Mouse (Mus musculus) thymus, postnatal 36 days (tissue): Measurements from ENCODE around the gene Trpd52l3.
"Not testable (repeated sequence)": the region's sequence is repeated elsewhere in the genome, so short reads cannot be mapped to it uniquely, and the experiment has no call there.

Source experiments
- DNase-seq, 2 experiments: peaks; one replicate each; pipeline ENCODE4 v3.0.0; 2022; ENCODE audit warnings: mixed read lengths in 2 of 2

Gene Trpd52l3

GRCm38 (mm10) chr19:30003621-30004020 lies at the start of gene Trpd52l3:
Trpd52l3 (plus strand) TSS chr19:30003790.
- no peak for DNase-seq

DNA sequence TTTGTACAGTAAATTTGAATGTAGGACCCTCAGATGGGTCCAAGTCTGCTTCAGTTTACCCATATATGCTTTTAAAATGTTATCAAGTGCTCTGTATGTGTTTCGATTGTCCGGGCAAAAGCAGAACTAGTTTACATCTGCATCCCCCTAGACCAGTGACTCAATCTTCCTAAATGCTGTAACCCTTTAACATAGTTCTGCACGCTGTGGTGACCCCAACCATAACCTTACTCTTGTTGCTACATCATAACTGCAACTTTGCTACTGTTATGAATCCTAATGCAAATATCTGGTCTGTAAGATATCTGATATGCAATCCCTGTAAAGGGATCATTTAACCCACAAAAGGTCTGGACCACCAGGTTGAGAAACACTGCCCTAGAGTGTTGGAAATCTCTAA lies 49.8 kb upstream of the Trpd52l3 start:
- no peak for DNase-seq

GRCm38 (mm10) chr19:29955454-29955853 lies 48.1 kb upstream of the Trpd52l3 start:
- no peak for DNase-seq

DNA sequence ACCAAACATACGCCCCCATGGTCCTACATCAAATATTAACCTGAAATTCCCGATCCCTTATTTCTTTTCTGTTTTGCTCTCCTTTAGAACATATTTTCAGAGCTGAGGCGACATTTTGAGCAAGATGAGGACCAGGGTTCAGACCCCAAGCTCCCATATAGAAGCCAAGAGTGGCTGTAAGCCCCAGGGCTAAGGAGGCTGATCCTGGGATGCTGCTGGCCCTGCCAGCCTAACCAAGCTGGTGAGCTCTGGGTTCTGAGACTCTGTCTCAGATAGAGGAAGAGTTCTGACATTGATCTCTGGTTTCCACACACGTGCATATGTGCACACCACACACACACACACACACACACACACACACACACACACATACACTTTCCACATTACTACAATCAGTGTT lies 42.7 kb upstream of the Trpd52l3 start:
- no peak for DNase-seq

GRCm38 (mm10) chr19:29961842-29962241 lies 41.7 kb upstream of the Trpd52l3 start:
- DNase-seq = no peak

- no peak for DNase-seq
Observed at GRCm38 (mm10) chr19:29963598-29964092, 39.9 kb upstream of the Trpd52l3 start.

DNA sequence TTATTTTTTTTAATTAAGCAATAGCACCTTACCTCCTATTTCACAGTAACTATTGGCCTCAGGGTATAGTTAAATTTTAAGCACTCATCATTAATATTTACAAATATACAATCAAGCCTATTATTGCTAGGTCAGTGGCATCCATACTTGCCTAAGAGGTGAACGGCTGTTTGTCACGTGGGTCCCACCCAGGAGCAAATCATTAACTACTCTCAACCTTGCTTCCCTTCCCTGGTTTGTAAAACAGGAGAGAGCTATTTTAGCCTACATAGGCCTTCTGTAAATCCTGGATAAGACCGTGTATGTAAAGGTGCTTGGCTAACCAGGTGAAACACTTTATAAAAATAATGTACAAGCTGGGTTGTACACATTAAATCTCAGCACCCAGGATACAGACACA lies 35.6 kb upstream of the Trpd52l3 start:
- no peak for DNase-seq

GRCm38 (mm10) chr19:29973396-29973795 lies 30.2 kb upstream of the Trpd52l3 start:
- DNase-seq = no peak

- DNase-seq = no peak
Observed at GRCm38 (mm10) chr19:29978847-29979246, 24.7 kb upstream of the Trpd52l3 start.

DNA sequence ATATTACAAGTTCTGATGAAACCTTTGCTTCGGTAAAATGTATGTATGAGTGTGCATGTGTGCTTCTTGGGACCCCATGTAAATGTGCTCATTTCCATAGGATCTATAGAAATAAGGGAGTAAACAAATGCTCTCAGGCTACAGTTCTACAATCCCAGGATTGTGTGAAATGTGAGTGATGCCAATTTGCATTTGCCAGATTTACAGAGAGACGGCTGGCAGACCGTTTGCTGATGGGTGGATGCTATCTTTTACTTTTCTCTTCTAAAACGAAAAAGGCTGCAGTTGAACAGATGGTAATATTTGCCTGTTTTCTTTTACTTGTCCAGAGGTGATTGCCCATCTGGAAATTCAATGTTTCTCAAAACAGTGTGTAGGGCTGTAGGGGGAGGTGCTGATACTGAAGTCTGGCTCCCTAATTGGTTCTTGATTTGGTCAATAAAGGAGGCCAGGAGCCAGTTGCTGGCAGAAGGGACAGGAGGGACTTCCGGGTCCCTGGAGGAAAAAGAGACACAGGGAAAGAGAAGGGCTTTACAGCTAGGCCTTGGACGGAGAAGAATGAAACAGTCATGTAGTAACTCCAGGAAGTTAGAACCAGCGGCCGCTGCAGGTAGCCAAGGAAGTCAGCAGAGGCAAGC lies 24.0 kb upstream of the Trpd52l3 start:
- DNase-seq = no peak

DNA sequence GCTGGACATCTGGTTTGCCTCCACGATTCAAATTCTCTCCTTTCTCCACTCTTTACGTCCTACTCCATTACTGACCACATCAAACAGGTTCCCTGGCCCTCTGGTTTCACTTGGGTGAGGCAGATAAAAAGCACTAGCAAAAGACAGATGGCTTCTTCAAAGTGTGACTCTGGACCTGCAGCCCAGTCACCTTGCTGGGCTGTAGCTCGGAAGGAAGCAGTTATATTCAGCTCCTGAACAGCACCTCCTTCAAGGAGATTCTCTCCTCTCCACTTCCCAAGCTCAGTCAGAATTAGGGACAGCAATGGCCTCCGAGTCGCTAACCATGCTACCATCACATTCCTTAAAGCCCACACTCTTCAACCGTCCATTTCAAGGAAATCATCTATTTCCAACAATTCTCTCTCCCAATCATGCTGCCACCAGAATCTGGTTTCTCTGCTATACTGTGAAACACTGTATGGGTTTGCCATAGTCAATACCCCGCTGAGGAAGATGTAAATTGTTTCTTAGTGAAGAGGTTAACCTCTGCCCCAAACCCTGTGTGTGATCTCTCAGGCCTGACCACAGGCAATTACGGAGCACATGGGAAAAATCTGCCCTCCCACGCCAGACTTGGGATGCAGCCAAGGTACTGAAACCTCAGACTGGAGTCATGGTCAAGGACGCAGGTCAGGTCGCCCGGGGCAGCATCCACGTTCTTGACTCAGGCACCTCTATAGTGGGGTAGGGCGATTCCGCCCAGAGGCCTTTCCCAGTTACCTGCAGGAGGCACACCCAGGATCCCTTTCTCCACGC lies 19.2 kb upstream of the Trpd52l3 start:
- DNase-seq = no peak

DNA sequence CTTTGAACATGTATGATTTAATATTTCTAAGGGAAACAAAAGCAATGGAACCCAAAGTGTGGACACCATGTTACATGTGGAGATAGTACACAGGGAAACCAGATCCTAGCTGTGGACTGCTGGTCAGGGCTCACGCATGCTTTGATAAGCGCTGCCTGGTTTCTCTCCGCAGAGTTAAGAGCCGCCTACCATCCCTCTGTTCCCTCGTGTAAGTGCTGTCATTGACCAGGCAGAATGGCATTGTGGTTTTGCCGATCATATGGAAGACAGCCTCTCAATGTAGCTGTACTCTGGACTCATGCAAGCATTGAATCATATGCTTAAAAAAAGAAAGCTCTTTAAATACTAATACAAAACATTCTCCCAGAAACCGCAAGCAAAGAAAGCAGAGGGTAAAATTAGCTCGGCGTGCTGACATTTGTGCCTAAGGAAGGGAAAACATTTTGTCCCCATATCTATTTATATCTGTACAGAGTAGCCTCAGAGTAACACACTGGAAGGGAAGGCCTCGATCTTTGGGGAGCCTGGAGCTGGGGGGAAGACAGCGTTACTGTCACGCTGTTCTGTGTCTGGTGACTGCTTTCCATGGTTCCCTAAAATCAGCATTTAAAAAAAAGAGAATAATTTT lies 17.0 kb upstream of the Trpd52l3 start:
- no peak for DNase-seq

- no peak for DNase-seq
Observed at GRCm38 (mm10) chr19:30000406-30001365, 2.9 kb upstream of the Trpd52l3 start.

DNA sequence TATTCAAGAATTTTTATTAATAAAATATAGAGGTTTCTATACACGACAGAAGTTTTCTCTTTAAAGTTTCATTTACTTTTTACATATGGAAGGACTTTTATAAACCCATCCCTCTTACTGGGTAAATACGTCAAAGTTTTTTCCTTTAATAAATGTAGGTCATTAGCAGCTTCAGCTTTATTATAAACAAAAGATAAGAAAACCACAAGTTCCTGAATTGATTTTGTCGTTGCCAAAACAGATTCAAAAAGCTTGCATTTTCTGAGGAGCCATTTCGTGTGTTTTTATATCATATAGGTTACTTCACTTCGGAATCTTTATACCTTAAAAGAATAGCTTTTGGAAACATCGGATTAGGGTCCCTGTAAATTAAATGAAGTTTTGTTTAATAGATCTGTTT lies 2.0 kb upstream of the Trpd52l3 start:
- DNase-seq = no peak

- DNase-seq = no peak
Observed at GRCm38 (mm10) chr19:30006371-30006770, 2.8 kb downstream of the Trpd52l3 start.

GRCm38 (mm10) chr19:30010520-30011296 lies 7.1 kb downstream of the Trpd52l3 start:
- no peak for DNase-seq

DNA sequence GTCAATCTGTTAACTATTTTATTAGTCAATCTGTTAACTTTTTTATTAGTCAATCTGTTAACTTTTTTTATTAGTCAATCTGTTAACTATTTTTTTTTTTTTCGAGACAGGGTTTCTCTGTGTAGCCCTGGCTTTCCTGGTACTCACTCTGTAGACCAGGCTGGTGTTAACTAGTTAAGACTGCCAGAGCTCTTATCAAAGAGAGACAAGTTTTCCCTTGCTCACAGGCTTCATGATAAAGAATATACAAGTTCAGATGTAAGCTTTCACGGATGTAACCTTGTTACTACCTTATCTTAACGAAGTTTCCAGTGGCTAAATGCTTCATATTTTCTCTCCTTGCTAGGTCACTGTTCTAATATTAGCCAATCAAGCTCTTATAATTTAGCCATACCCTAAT lies 10.7 kb downstream of the Trpd52l3 start:
- DNase-seq = no peak

- DNase-seq = no peak
Observed at GRCm38 (mm10) chr19:30016156-30016555, 12.6 kb downstream of the Trpd52l3 start.

- DNase-seq = not testable (repeated sequence)
Observed at GRCm38 (mm10) chr19:30023419-30023818, 19.8 kb downstream of the Trpd52l3 start.

DNA sequence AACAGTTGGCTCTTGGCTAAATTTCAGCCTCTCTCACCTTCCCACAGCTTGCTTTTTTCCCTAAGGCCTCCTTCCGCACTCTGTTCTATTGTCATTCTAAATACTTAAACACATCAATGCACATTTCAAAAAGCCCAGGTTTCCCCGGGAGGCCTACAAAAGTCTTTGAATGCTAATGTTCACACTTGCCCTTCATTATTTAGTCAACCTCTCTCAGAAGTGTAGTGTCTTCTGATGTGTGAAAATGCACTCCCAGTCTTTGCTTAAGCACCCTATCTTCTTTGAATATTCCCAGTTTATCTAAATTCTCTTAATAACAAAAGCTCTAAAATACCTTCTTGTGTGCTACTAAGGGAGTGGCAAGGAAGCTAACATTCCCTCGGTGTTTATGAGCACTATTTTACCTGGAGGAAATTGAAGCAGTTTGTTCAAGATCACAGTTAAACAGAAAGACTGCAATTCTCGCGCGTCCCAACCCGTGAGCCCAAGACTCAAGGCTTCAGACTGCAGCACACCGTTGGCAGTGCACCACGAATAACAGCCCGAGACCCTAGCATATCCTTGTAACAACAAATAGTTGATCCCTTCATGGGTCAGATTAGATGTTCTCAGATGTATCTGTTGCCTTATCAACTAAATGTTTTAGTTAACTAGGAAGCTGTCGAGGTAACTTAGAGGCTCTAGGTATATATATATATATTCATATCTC lies 25.6 kb downstream of the Trpd52l3 start:
- no peak for DNase-seq
